Mouse (Mus musculus) lung, adult 2 months (tissue): ENCODE results near the gene Wls.

ENCODE experiments used
- CTCF ChIP-seq: fragments of 200-500 bp; IDR thresholded peaks from 2 replicates; pipeline ENCODE4 v1.5.1; 2011; ENCODE audit warnings: mild to moderate bottlenecking, low read length, control low read depth; ENCODE audit not compliant: insufficient read depth
- POLR2A ChIP-seq: fragments of 200-500 bp; IDR thresholded peaks from 2 replicates; pipeline ENCODE4 v1.6.1; 2011; ENCODE audit warnings: low read depth, mild to moderate bottlenecking, control low read depth, low read length, borderline replicate concordance; ENCODE audit errors: extremely low read depth

DNA sequence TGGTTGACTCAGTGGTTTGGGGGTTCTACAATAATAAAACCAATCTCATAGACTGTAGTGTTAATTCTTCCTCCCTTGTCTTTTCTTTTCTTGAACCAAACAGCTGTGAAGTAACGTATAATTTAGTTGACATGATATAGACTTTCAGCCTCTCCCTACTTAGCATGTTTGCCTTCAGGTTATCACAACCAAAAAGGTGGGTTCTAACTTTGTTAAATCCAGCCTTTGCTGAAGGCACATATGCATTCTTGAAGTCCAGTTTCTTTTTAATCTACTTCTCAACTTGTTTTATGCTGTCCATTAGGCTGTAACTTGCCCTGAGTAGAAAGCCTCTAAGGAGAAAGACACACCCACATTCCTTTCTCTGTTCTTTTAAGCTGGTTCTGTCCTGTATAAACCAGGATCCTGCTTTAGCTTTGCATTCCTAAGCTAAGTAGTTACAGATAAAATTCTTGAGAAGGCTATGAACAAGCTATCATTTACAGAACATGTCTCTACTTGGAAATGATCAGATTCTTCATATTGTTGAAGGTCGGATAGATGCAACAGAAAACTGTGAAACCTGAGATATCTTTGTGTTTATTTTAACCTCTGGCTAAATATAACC is 8.0 kb downstream of the Wls start:
- TF ChIP-seq POLR2A (no peak), CTCF (no peak)
